Comparison of ENCODE assay signal across 8 mouse cellular contexts in the genomic region with DNA sequence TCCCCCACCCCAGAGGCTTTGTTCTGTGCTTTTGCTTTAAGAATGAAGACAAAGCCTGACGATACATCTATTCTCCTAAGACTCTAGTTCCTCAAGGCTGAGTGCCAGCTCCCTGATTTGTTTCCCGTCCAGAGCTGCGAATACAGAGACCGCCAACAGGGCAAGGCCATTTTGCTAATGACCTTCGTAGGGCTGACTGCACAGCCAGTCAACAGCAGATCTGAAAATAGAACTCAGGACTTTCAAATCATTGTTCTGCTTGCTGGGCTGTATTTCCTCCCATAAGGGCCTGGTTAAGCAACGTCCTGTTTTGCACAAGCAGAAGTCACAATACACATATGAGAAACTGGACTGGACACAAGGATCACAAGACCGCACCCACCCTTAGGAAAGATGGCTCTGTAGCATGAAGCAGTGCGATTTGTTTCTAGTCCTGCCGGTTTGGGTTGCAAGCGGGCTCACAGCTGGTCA.
DNase-seq lines count a peak whose midpoint lies in the region; ATAC-seq lines count a peak whose summit lies in the region.

No protein-coding gene starts in this region.

- H3K36me3 ChIP-seq in neural tube, embryonic 13.5 days: no peaks in the 10 kb centered on the region
- H3K36me3 ChIP-seq in heart, embryonic 13.5 days: no peaks in the 10 kb centered on the region

- no peak overlapping the region for H3K4me2 ChIP-seq in neural tube, embryonic 13.5 days
- no peak overlapping the region for H3K4me2 ChIP-seq in heart, embryonic 13.5 days

- no peak overlapping the region for H3K27ac ChIP-seq in neural tube, embryonic 13.5 days (replicated peaks)
- peak overlapping the region; percentile 32; the same call in 1 of the 2 replicates for H3K27ac ChIP-seq in heart, embryonic 13.5 days (replicated peaks)

- H3K4me3 ChIP-seq in neural tube, embryonic 13.5 days: no peak overlapping the region
- H3K4me3 ChIP-seq in heart, embryonic 13.5 days: no peak overlapping the region

- WGBS in neural tube, embryonic 13.5 days: 62% methylated on average over 10 of the region's 10 CpGs
- 67% methylated on average over 10 of the region's 10 CpGs for WGBS in heart, embryonic 13.5 days

- peak; percentile 46 to 58 for DNase-seq in cerebellum, postnatal 10 days
- DNase-seq in cerebellum, adult 9-10 months: no peak
- DNase-seq in neural tube, embryonic 10.5 days (ENCODE audit: extremely low spot score, low spot score): no peak
- DNase-seq in layer of hippocampus, postnatal 10 days (ENCODE audit: low spot score in 2 of 2): peak; percentile 22 to 33
- DNase-seq in embryo, embryonic 11 days: no peak

- peaks cover 14% of the 10 kb centered on the region; the same call in 1 of the 2 replicates for H3K4me1 ChIP-seq in neural tube, embryonic 13.5 days (replicated peaks)
- peaks cover 6% of the 10 kb centered on the region for H3K4me1 ChIP-seq in heart, embryonic 13.5 days

- H3K27me3 ChIP-seq in neural tube, embryonic 13.5 days: no peaks in the 10 kb centered on the region
- no peaks in the 10 kb centered on the region for H3K27me3 ChIP-seq in heart, embryonic 13.5 days (replicated peaks)

- no peaks in the 10 kb centered on the region for H3K9me3 ChIP-seq in neural tube, embryonic 13.5 days
- H3K9me3 ChIP-seq in heart, embryonic 13.5 days: no peaks in the 10 kb centered on the region

- peak; percentile 32; the same call in 1 of the 2 replicates for ATAC-seq in neural tube, embryonic 13.5 days (ENCODE audit: low read depth)
- no peak for ATAC-seq in heart, embryonic 13.5 days (ENCODE audit: extremely low read depth, insufficient number of reproducible peaks, low FRiP score, low TSS enrichment)
- peak; percentile 73 for ATAC-seq in neutrophil, adult 5-6 weeks (ENCODE audit: extremely low read depth, insufficient number of reproducible peaks, low FRiP score, poor library complexity, severe bottlenecking)

- no peak overlapping the region for H3K9ac ChIP-seq in neural tube, embryonic 13.5 days
- no peak overlapping the region for H3K9ac ChIP-seq in heart, embryonic 13.5 days

Comparison
In these comparisons a context has a peak if more than half of its experiments do, and no peak if none do; other contexts are left out.
1. DNase-seq: peak in cerebellum, postnatal 10 days (2 of 2) and layer of hippocampus, postnatal 10 days (2 of 2); none in cerebellum, adult 9-10 months (single experiment), neural tube, embryonic 10.5 days (single experiment) and embryo, embryonic 11 days (single experiment).